Mouse (Mus musculus) bone marrow macrophage, adult 2 months (primary cell): ENCODE measurements at regions not wholly inside any gene's neighbourhood (a gene's known extent, or its start where the extent isn't known, plus 50 kb on each side); places are given as distances from the start of the nearest gene placed in this dataset.

ENCODE experiments used
- H3K27ac ChIP-seq: 2 replicates; pipeline ENCODE4 v1.5.1; 2012; ENCODE audit warnings: low read depth, low read length; ENCODE audit not compliant: insufficient read depth
- H3K4me1 ChIP-seq: 2 replicates; pipeline ENCODE4 v1.6.1; 2012; ENCODE audit warnings: low read length; ENCODE audit not compliant: control insufficient read depth, insufficient read depth
- H3K4me3 ChIP-seq: 2 replicates; pipeline ENCODE4 v1.5.1; 2012; ENCODE audit warnings: mild to moderate bottlenecking, low read length, moderate library complexity; ENCODE audit not compliant: insufficient read depth
- CTCF ChIP-seq: IDR thresholded peaks from 2 replicates; pipeline ENCODE4 v1.5.1; 2012; ENCODE audit warnings: low read depth, mild to moderate bottlenecking, low read length, moderate library complexity
- POLR2A ChIP-seq: IDR thresholded peaks from 2 replicates; pipeline ENCODE4 v1.6.1; 2012; ENCODE audit warnings: mild to moderate bottlenecking, low read depth, low read length, borderline replicate concordance

DNA sequence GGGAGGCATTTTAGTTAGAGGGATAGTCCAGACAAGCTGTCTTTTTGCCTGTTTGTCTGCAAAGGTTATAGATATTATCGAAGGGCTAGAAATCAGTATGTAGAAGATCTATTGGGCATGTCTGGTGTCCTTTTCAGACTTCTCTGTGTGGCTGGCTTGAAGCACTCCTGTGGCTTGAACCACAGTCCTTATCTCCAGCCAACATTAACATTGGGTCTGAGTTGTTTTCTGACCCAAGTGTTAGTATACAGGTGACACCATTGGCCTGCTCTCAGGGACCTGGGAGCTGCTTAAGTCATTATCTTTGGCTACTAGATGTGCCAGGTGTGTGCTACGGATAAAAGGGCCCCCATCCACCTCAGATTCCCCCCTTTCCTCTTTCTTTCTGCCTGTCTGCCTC, 223.3 kb downstream of the Icos start:
- Histone ChIP-seq H3K4me1 (no peaks in the 10 kb centered on the region), H3K27ac (no peak overlapping the region), H3K4me3 (no peak overlapping the region)
- TF ChIP-seq CTCF (no peak), POLR2A (no peak)

DNA sequence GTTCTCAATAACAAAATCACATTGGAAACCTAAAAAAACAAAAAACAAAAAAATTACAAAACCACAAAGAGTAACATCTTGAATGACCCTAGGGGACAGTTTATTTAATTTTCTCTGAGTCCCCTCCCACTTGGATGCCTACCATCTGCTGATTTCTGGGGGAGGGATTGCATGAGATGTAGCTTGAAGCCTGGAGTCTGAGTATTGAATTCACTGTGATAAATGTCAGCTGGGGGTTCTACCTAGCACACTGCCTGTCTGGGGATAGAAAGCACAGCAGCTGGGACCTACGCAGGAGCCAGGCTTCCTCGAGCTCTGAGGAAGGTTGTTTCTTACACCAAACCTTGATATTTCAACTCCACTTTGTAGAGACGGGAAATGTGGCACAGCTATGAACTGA, 224.4 kb downstream of the Icos start:
- TF ChIP-seq POLR2A (no peak), CTCF (no peak)
- Histone ChIP-seq H3K27ac (no peak overlapping the region), H3K4me1 (no peaks in the 10 kb centered on the region), H3K4me3 (no peak overlapping the region)

DNA sequence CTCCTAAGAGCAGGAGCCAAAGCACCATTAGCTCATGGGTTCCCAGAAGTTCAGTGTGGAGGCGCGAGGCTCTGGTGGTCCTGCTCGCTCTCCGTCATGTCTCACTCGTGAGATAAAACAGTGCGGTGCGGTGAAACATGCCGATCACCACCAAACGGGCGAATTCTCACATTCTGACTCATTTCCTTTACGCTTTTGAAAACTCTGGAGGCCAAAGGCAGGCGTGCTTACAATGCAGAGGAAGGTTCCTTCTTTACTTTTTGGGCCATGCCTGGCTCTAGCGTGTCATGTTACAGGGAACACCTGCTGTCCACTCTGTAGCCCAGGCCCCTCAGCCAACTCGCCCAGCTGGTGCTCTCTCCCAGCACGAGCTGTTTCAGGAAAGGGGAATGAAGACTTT, 225.4 kb downstream of the Icos start:
- TF ChIP-seq CTCF (no peak), POLR2A (no peak)
- no peak overlapping the region for H3K27ac ChIP-seq
- no peaks in the 10 kb centered on the region for H3K4me1 ChIP-seq
- no peak overlapping the region for H3K4me3 ChIP-seq

DNA sequence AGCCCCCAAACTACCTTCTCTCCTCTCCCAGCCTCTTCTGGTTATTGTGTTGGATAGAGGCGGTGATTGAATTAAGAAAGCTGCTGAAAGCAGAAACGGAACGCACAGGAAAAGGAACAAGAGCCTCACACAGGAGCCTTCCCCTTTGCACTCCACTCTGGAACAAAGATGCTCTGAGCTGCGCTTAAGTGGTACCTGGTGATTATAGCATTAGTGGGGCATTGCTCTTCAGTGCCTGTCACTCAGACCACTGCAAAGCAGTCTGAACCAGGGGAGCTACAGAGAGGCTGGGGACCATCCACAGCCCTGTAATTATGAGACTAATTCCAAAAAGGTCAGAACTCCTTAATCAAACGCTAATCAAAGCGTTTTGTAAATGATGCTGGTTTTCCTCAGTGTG, 225.9 kb downstream of the Icos start:
- TF ChIP-seq CTCF (no peak), POLR2A (no peak)
- no peaks in the 10 kb centered on the region for H3K4me1 ChIP-seq
- H3K4me3 ChIP-seq: no peak overlapping the region
- H3K27ac ChIP-seq: no peak overlapping the region

- no peaks in the 10 kb centered on the region for H3K4me1 ChIP-seq
- no peak overlapping the region for H3K4me3 ChIP-seq
- no peak overlapping the region for H3K27ac ChIP-seq
- TF ChIP-seq CTCF (no peak), POLR2A (no peak)
Observed at GRCm38 (mm10) chr1:61205137-61205536, 227.4 kb downstream of the Icos start.

DNA sequence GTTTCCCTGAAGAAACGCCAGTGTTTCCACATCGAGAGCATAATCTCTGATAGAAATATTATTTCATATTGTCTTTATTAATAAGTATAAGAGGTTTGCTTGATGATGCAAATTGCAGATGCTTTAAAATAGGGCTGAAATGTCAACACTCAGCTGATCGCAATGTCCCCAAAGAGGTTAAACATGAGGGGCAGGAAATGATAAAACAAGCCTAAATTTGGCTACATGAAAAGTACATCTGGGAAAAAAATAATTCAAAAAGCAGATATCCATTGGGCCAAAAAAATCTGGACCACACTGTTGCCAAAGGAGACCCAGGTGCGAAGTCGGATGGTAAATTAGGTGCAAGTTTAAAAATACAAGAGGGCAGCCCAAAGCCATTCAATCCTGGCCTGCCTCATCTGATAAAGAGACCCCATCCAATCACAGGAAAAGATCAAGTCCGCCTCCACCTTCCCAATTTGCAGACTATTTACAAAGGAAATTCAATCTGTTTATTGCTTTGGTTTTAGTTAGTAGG, 229.2 kb downstream of the Icos start:
- H3K4me3 ChIP-seq: no peak overlapping the region
- TF ChIP-seq CTCF (no peak), POLR2A (no peak)
- H3K4me1 ChIP-seq: no peaks in the 10 kb centered on the region
- H3K27ac ChIP-seq: no peak overlapping the region

DNA sequence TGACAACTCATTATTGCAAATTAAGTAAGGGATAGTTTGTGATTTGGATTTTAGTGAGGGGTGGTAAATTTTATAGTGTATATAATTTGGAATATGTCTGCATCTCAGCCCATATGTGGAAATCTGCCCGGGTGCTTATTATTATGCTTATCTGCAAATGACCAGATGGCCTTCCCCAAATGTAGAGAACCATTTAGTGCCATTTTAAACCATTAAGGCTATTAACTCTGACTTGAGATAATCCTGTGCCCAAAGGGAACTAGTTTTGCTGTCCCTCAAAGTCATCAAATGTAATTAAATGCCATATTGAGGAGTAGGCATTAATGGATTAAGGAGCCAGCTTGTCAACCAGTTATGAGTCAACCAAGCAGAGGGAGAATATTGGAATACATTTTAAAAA, 230.7 kb downstream of the Icos start:
- TF ChIP-seq CTCF: no peak
- TF ChIP-seq POLR2A: no peak
- Histone ChIP-seq H3K27ac (no peak overlapping the region), H3K4me1 (no peaks in the 10 kb centered on the region), H3K4me3 (no peak overlapping the region)

- Histone ChIP-seq H3K27ac (no peak overlapping the region), H3K4me3 (no peak overlapping the region), H3K4me1 (no peaks in the 10 kb centered on the region)
- TF ChIP-seq POLR2A: no peak
- no peak for TF ChIP-seq CTCF
Observed at GRCm38 (mm10) chr1:61221131-61221530, 243.4 kb downstream of the Icos start.

DNA sequence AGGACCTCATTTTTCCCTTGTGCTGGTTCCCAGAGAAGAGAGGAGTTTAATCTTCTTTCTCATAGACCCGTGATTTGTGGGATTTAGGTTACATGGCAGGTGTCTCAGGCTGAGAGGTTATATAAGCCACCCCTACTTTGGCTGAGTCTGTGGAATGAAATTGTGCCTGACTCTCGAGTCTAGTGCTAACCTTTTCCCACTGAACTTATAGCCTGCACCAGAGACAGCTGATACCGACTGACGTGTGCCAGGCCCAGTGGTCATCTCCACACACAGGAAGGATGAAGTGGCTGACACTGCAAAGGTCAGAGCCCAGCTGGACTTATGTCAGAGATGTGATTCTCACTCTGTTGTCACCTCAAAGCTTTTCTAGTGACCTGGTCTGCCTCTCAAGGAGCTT, 251.2 kb downstream of the Icos start:
- Histone ChIP-seq H3K4me1 (no peaks in the 10 kb centered on the region), H3K27ac (no peak overlapping the region), H3K4me3 (no peak overlapping the region)
- TF ChIP-seq POLR2A: no peak
- no peak for TF ChIP-seq CTCF

GRCm38 (mm10) chr1:61233001-61233400, 255.3 kb downstream of the Icos start:
- Histone ChIP-seq H3K27ac (no peak overlapping the region), H3K4me1 (no peaks in the 10 kb centered on the region), H3K4me3 (no peak overlapping the region)
- TF ChIP-seq POLR2A: no peak
- TF ChIP-seq CTCF: no peak
